ENCODE assay signal across 19 mouse cellular contexts in genomic region chr13:106820149-106820548, GRCm38 (mm10).
DNase-seq lines count a peak whose midpoint lies in the region; ATAC-seq lines count a peak whose summit lies in the region.
"Had no signal": no experiment of that assay in that cellular context is flagged by ENCODE, and none has a peak within 500 bp of the region (broad histone marks: within the 10 kb centered on the region; RNA-seq: fewer than 3 reads in every experiment).

No protein-coding gene starts in this region.

- H3K27ac ChIP-seq in kidney, embryonic 14.5 days (ENCODE audit: low read depth, low read length): no peak overlapping the region
- H3K27ac ChIP-seq in forebrain, embryonic 12.5 days: no peak overlapping the region
- H3K27ac ChIP-seq: embryonic facial prominence, embryonic 12.5 days; forebrain, embryonic 13.5 days; hindbrain, embryonic 13.5 days; hindbrain, postnatal 0 days had no signal

- H3K27me3 ChIP-seq in kidney, embryonic 14.5 days (ENCODE audit: control insufficient read depth, insufficient read depth, low read length): no peaks in the 10 kb centered on the region
- no peaks in the 10 kb centered on the region for H3K27me3 ChIP-seq in forebrain, embryonic 12.5 days
- H3K27me3 ChIP-seq: embryonic facial prominence, embryonic 12.5 days; forebrain, embryonic 13.5 days; hindbrain, embryonic 13.5 days had no signal

- peak; percentile 75 for DNase-seq in heart, adult 11 months
- DNase-seq in heart, postnatal 10 days: no peak
- DNase-seq in kidney, adult 11 months: no peak
- DNase-seq in lung, postnatal 10 days: peak; percentile 7
- no peak for DNase-seq in lung, postnatal 14 days
- peak; percentile 22 for DNase-seq in kidney, postnatal 14 days
- DNase-seq: adrenal gland, adult 2 months; adrenal gland, postnatal 25 days; cerebellum, adult 8-10 months; embryo, embryonic 11 days; forebrain, postnatal 0 days; gastrocnemius, postnatal 14 days; heart, postnatal 14 days had no signal

- no peaks in the 10 kb centered on the region for H3K9me3 ChIP-seq in kidney, embryonic 14.5 days (ENCODE audit: control insufficient read depth, low read length)
- no peaks in the 10 kb centered on the region for H3K9me3 ChIP-seq in forebrain, embryonic 12.5 days
- H3K9me3 ChIP-seq: embryonic facial prominence, embryonic 12.5 days; forebrain, embryonic 13.5 days; hindbrain, embryonic 13.5 days had no signal

- ATAC-seq in kidney, embryonic 14.5 days (ENCODE audit: low FRiP score, low TSS enrichment): peak; percentile 36; the same call in 1 of the 2 replicates
- ATAC-seq in forebrain, embryonic 12.5 days (ENCODE audit: low FRiP score): no peak
- ATAC-seq: forebrain, embryonic 13.5 days; forebrain, postnatal 0 days; hindbrain, postnatal 0 days had no signal

- no peaks in the 10 kb centered on the region for H3K36me3 ChIP-seq in kidney, embryonic 14.5 days (ENCODE audit: control insufficient read depth, insufficient read depth, low read length)
- peaks cover 13% of the 10 kb centered on the region for H3K36me3 ChIP-seq in forebrain, embryonic 12.5 days (replicated peaks)

- no peak overlapping the region for H3K4me3 ChIP-seq in kidney, embryonic 14.5 days (ENCODE audit: low read length)
- no peak overlapping the region for H3K4me3 ChIP-seq in forebrain, embryonic 12.5 days (replicated peaks)
- H3K4me3 ChIP-seq: embryonic facial prominence, embryonic 12.5 days; forebrain, embryonic 13.5 days; hindbrain, embryonic 13.5 days had no signal

- no peak overlapping the region for H3K4me2 ChIP-seq in kidney, embryonic 14.5 days (replicated peaks; ENCODE audit: low read depth, low read length)
- H3K4me2 ChIP-seq in forebrain, embryonic 12.5 days: no peak overlapping the region
- H3K4me2 ChIP-seq: embryonic facial prominence, embryonic 12.5 days; forebrain, embryonic 13.5 days; hindbrain, embryonic 13.5 days had no signal

- intact Hi-C loops in heart, postnatal 10 days (cut with DNase I): no loop called here

- no peaks in the 10 kb centered on the region for H3K4me1 ChIP-seq in kidney, embryonic 14.5 days (ENCODE audit: control insufficient read depth, insufficient read depth, low read length)
- H3K4me1 ChIP-seq in forebrain, embryonic 12.5 days: no peaks in the 10 kb centered on the region
- H3K4me1 ChIP-seq: embryonic facial prominence, embryonic 12.5 days; forebrain, embryonic 13.5 days; hindbrain, embryonic 13.5 days had no signal

- H3K9ac ChIP-seq in kidney, embryonic 14.5 days (ENCODE audit: low read depth, low read length): no peak overlapping the region
- no peak overlapping the region for H3K9ac ChIP-seq in forebrain, embryonic 12.5 days
- H3K9ac ChIP-seq: embryonic facial prominence, embryonic 12.5 days; forebrain, embryonic 13.5 days; forebrain, postnatal 0 days; hindbrain, embryonic 13.5 days had no signal

- 57% methylated on average over 2 of the region's 2 CpGs for WGBS in kidney, embryonic 14.5 days
- WGBS in forebrain, embryonic 12.5 days: 96% methylated on average over 2 of the region's 2 CpGs

Comparison
In these comparisons a context has a peak if more than half of its experiments do, and no peak if none do; other contexts are left out.
1. DNase-seq: peak in heart, adult 11 months (single experiment), lung, postnatal 10 days (single experiment) and kidney, postnatal 14 days (single experiment); none in heart, postnatal 10 days (0 of 2), kidney, adult 11 months (single experiment) and lung, postnatal 14 days (single experiment).